19 mouse cellular contexts compared by ENCODE assay signal in genomic region chr19:47282688-47283215, GRCm38 (mm10).
DNase-seq lines count a peak whose midpoint lies in the region; ATAC-seq and TF ChIP-seq lines count a peak whose summit lies in the region.
"Had no signal": no experiment of that assay in that cellular context is flagged by ENCODE, and none has a peak within 500 bp of the region (broad histone marks: within the 10 kb centered on the region; RNA-seq: fewer than 3 reads in every experiment).

No protein-coding gene starts in this region.

- DNase-seq in embryonic facial prominence, embryonic 10.5 days (ENCODE audit: low spot score) = no peak
- DNase-seq in kidney, adult 9 months = no peak
- DNase-seq in 3134 (ENCODE audit: extremely low read depth, insufficient read length, low spot score) = peak; percentile 82
- no peak for DNase-seq in right cerebral cortex, postnatal 36 days (ENCODE audit: low spot score in 2 of 2)
- DNase-seq: cerebellum, adult 8-10 months; kidney, adult 18-20 months; layer of hippocampus, postnatal 36 days; lung, postnatal 14 days; spleen, adult 18-20 months; thymus, postnatal 36 days had no signal

- no peak overlapping the region for H3K9ac ChIP-seq in embryonic facial prominence, embryonic 13.5 days
- H3K9ac ChIP-seq in kidney, embryonic 15.5 days = no peak overlapping the region
- H3K9ac ChIP-seq: hindbrain, embryonic 15.5 days; liver, embryonic 14.5 days; midbrain, embryonic 15.5 days had no signal

- ATAC-seq in embryonic facial prominence, embryonic 13.5 days (ENCODE audit: insufficient number of reproducible peaks, insufficient read depth, low FRiP score, low TSS enrichment, low read depth) = no peak
- ATAC-seq in kidney, embryonic 15.5 days (replicated peaks; ENCODE audit: low FRiP score) = no peak
- ATAC-seq in activated CD4-positive, CD25-positive, alpha-beta regulatory T cell, adult 4 months = no peak
- ATAC-seq: forebrain, embryonic 14.5 days; midbrain, embryonic 15.5 days had no signal

- peaks cover 39% of the 10 kb centered on the region for H3K4me1 ChIP-seq in embryonic facial prominence, embryonic 13.5 days
- peaks cover 28% of the 10 kb centered on the region for H3K4me1 ChIP-seq in embryonic facial prominence, embryonic 10.5 days
- peaks cover 58% of the 10 kb centered on the region for H3K4me1 ChIP-seq in kidney, embryonic 15.5 days

- H3K4me2 ChIP-seq in embryonic facial prominence, embryonic 13.5 days = no peak overlapping the region
- no peak overlapping the region for H3K4me2 ChIP-seq in kidney, embryonic 15.5 days
- H3K4me2 ChIP-seq in myocyte (ENCODE audit: low read depth) = peak overlapping the region; percentile 36
- H3K4me2 ChIP-seq: hindbrain, embryonic 15.5 days; midbrain, embryonic 15.5 days had no signal

- no peaks in the 10 kb centered on the region for H3K27me3 ChIP-seq in embryonic facial prominence, embryonic 13.5 days
- H3K27me3 ChIP-seq in embryonic facial prominence, embryonic 10.5 days (replicated peaks; ENCODE audit: low read depth, poor library complexity, severe bottlenecking) = no peaks in the 10 kb centered on the region
- H3K27me3 ChIP-seq in kidney, embryonic 15.5 days = no peaks in the 10 kb centered on the region
- no peaks in the 10 kb centered on the region for H3K27me3 ChIP-seq in myocyte (ENCODE audit: control insufficient read depth, insufficient read depth, insufficient read length)
- H3K27me3 ChIP-seq: hindbrain, embryonic 15.5 days; midbrain, embryonic 15.5 days had no signal

- peak; percentile 14 for TF ChIP-seq POLR2A in myocyte (IDR thresholded peaks at IDR 0.05; ENCODE audit: insufficient read length, low read depth)

- peak overlapping the region; percentile 44; the same call in 1 of the 2 replicates for H3K27ac ChIP-seq in embryonic facial prominence, embryonic 13.5 days
- no peak overlapping the region for H3K27ac ChIP-seq in embryonic facial prominence, embryonic 10.5 days (replicated peaks)
- peak overlapping the region; percentile 84 for H3K27ac ChIP-seq in kidney, embryonic 15.5 days
- H3K27ac ChIP-seq: hindbrain, embryonic 15.5 days; liver, embryonic 14.5 days; midbrain, embryonic 15.5 days had no signal

- WGBS in embryonic facial prominence, embryonic 13.5 days = 93% methylated on average over 17 of the region's 17 CpGs
- WGBS in embryonic facial prominence, embryonic 10.5 days = 95% methylated on average over 17 of the region's 17 CpGs
- 94% methylated on average over 17 of the region's 17 CpGs for WGBS in kidney, embryonic 15.5 days

- H3K79me2 ChIP-seq in myocyte (ENCODE audit: control insufficient read depth, insufficient read depth) = no peaks in the 10 kb centered on the region

- H3K9me3 ChIP-seq in embryonic facial prominence, embryonic 13.5 days = no peaks in the 10 kb centered on the region
- no peaks in the 10 kb centered on the region for H3K9me3 ChIP-seq in embryonic facial prominence, embryonic 10.5 days
- no peaks in the 10 kb centered on the region for H3K9me3 ChIP-seq in kidney, embryonic 15.5 days (replicated peaks)
- H3K9me3 ChIP-seq: hindbrain, embryonic 15.5 days; megakaryocyte, embryonic 14.5 days; midbrain, embryonic 15.5 days had no signal

- no peak overlapping the region for H3K4me3 ChIP-seq in embryonic facial prominence, embryonic 13.5 days
- no peak overlapping the region for H3K4me3 ChIP-seq in embryonic facial prominence, embryonic 10.5 days
- no peak overlapping the region for H3K4me3 ChIP-seq in kidney, embryonic 15.5 days (replicated peaks)
- no peak overlapping the region for H3K4me3 ChIP-seq in myocyte
- H3K4me3 ChIP-seq: hindbrain, embryonic 15.5 days; megakaryocyte, embryonic 14.5 days; midbrain, embryonic 15.5 days had no signal

- no peak overlapping the region for H3ac ChIP-seq in myocyte (ENCODE audit: control insufficient read depth, insufficient read length)

- peaks cover 94% of the 10 kb centered on the region for H3K36me3 ChIP-seq in embryonic facial prominence, embryonic 13.5 days
- H3K36me3 ChIP-seq in embryonic facial prominence, embryonic 10.5 days (replicated peaks) = peaks cover 93% of the 10 kb centered on the region
- H3K36me3 ChIP-seq in kidney, embryonic 15.5 days = peaks cover 73% of the 10 kb centered on the region
- peaks cover 20% of the 10 kb centered on the region for H3K36me3 ChIP-seq in myocyte (ENCODE audit: control insufficient read depth, insufficient read depth)
- H3K36me3 ChIP-seq: hindbrain, embryonic 15.5 days; midbrain, embryonic 15.5 days had no signal

TF ChIP-seq in myocyte, 11 proteins besides CTCF, POLR2A, EP300 and RAD21:
- TF ChIP-seq MYOD1 (IDR thresholded peaks at IDR 0.05; ENCODE audit: control insufficient read depth in 1 of 3, insufficient read length in 2 of 3, low read depth in 2 of 3) = peak in 1 of 3 experiments; percentile 76
- peak in 2 of 3 experiments; percentile 26 to 74 for TF ChIP-seq MYOG (IDR thresholded peaks at IDR 0.05; ENCODE audit: control insufficient read depth in 1 of 3, insufficient read depth in 1 of 3, insufficient read length in 2 of 3, low read depth in 2 of 3)
- no peak for TF ChIP-seq SRF (IDR thresholded peaks at IDR 0.05; ENCODE audit: control insufficient read depth, insufficient read length, low read depth)
- TF ChIP-seq E2F4 (IDR thresholded peaks at IDR 0.05; ENCODE audit: insufficient read depth) = no peak
- no peak for TF ChIP-seq USF1 (IDR thresholded peaks at IDR 0.05; ENCODE audit: low read depth)
